Mouse (Mus musculus) kidney, adult 2 months (tissue): ENCODE results near the gene Pla2g1b. TPM values are rescaled to one million over a fixed set of nuclear protein-coding genes. Genes with fewer than 3 reads are reported as not detected.

Experiments used
- DNase-seq: peaks from one replicate; pipeline ENCODE4 v3.0.0; 2021
- H3K27ac ChIP-seq: fragments of 200-500 bp; 2 replicates; pipeline ENCODE4 v1.5.1; 2012; ENCODE audit warnings: low read depth, low read length, control low read depth, inconsistent platforms; ENCODE audit not compliant: insufficient read depth
- H3K27me3 ChIP-seq: fragments of 200-500 bp; replicated peaks from 2 replicates; pipeline ENCODE4 v1.6.1; 2012; ENCODE audit warnings: mild to moderate bottlenecking, moderate library complexity, low read length, inconsistent platforms; ENCODE audit not compliant: control insufficient read depth, insufficient read depth
- H3K36me3 ChIP-seq: fragments of 200-500 bp; 2 replicates; pipeline ENCODE4 v1.6.1; 2012; ENCODE audit warnings: mild to moderate bottlenecking, moderate library complexity, low read length, inconsistent platforms; ENCODE audit not compliant: control insufficient read depth, insufficient read depth
- H3K4me1 ChIP-seq: fragments of 200-500 bp; 2 replicates; pipeline ENCODE4 v1.6.1; 2011; ENCODE audit warnings: low read length; ENCODE audit not compliant: control insufficient read depth, insufficient read depth
- H3K4me3 ChIP-seq: fragments of 200-500 bp; 2 replicates; pipeline ENCODE4 v1.5.1; 2011; ENCODE audit warnings: mild to moderate bottlenecking, low read depth, low read length, control low read depth; ENCODE audit not compliant: insufficient read depth
- CTCF ChIP-seq: fragments of 200-500 bp; conservative IDR thresholded peaks from 2 replicates; pipeline ENCODE4 v1.5.1; 2011; ENCODE audit warnings: low read depth, mild to moderate bottlenecking, control low read depth, low read length, moderate library complexity, mixed read lengths; ENCODE audit not compliant: insufficient read depth, insufficient read length
- POLR2A ChIP-seq: fragments of 200-500 bp; IDR thresholded peaks from one replicate; pipeline ENCODE4 v1.6.1; 2011; ENCODE audit warnings: low read depth, low read length, control low read depth
- WGBS: fragments of 180-500 bp; shearing (Covaris S2); methylation state at CpG from one replicate; pipeline ENCODE4 v1.1.7; 2018; 5-methylcytosine and 5-hydroxymethylcytosine counted together
- polyA plus RNA-seq: library from polyadenylated mRNA; depleted of rRNA; stranded (reverse); fragments of >200 nt; gene quantifications from 2 replicates; pipeline ENCODE4 v1.2.3, GENCODE M21; 2012

Gene Pla2g1b
- polyA plus RNA-seq, 1 experiment = 0.74 TPM

GRCm38 (mm10) chr5:115485489-115486205 lies 19.6 kb downstream of the Pla2g1b start:
- peak; percentile 64 for DNase-seq
- TF ChIP-seq CTCF = no peak
- TF ChIP-seq POLR2A = no peak
- H3K27me3 ChIP-seq = no peaks in the 10 kb centered on the region
- WGBS = 56% methylated on average over 17 of the region's 18 CpGs
- H3K27ac ChIP-seq = no peak overlapping the region
- H3K36me3 ChIP-seq = no peaks in the 10 kb centered on the region
- peaks cover 8% of the 10 kb centered on the region; the same call in 1 of the 2 replicates for H3K4me1 ChIP-seq
- no peak overlapping the region for H3K4me3 ChIP-seq

GRCm38 (mm10) chr5:115486726-115487125 lies 20.7 kb downstream of the Pla2g1b start:
- no peak overlapping the region for H3K27ac ChIP-seq
- H3K27me3 ChIP-seq = no peaks in the 10 kb centered on the region
- no peaks in the 10 kb centered on the region for H3K36me3 ChIP-seq
- H3K4me1 ChIP-seq = peaks cover 9% of the 10 kb centered on the region; the same call in 1 of the 2 replicates
- DNase-seq = no peak
- H3K4me3 ChIP-seq = no peak overlapping the region
- 51% methylated on average over 4 of the region's 4 CpGs for WGBS
- TF ChIP-seq POLR2A = no peak
- no peak for TF ChIP-seq CTCF

- H3K36me3 ChIP-seq = no peaks in the 10 kb centered on the region
- no peak for DNase-seq
- TF ChIP-seq POLR2A = no peak
- no peak for TF ChIP-seq CTCF
- H3K4me3 ChIP-seq = no peak overlapping the region
- no peak overlapping the region for H3K27ac ChIP-seq
- H3K27me3 ChIP-seq = no peaks in the 10 kb centered on the region
- H3K4me1 ChIP-seq = peaks cover 11% of the 10 kb centered on the region; the same call in 1 of the 2 replicates
- 90% methylated on average over 8 of the region's 8 CpGs for WGBS
Observed at GRCm38 (mm10) chr5:115487353-115487752, 21.3 kb downstream of the Pla2g1b start.

GRCm38 (mm10) chr5:115487942-115488580 lies 22.0 kb downstream of the Pla2g1b start:
- TF ChIP-seq POLR2A = no peak
- TF ChIP-seq CTCF = no peak
- no peak overlapping the region for H3K4me3 ChIP-seq
- DNase-seq = no peak
- peaks cover 11% of the 10 kb centered on the region; the same call in 1 of the 2 replicates for H3K4me1 ChIP-seq
- WGBS = 80% methylated on average over 9 of the region's 9 CpGs
- no peaks in the 10 kb centered on the region for H3K36me3 ChIP-seq
- no peak overlapping the region for H3K27ac ChIP-seq
- no peaks in the 10 kb centered on the region for H3K27me3 ChIP-seq

GRCm38 (mm10) chr5:115488841-115489698 lies 23.0 kb downstream of the Pla2g1b start:
- Histone ChIP-seq H3K27me3 (no peaks in the 10 kb centered on the region), H3K27ac (peak overlapping the region; percentile 100), H3K4me1 (peaks cover 11% of the 10 kb centered on the region; the same call in 1 of the 2 replicates), H3K4me3 (peak overlapping the region; percentile 65), H3K36me3 (no peaks in the 10 kb centered on the region)
- under 1% methylated on average over 38 of the region's 39 CpGs for WGBS
- TF ChIP-seq POLR2A = peak; percentile 94
- no peak for TF ChIP-seq CTCF
- DNase-seq = peak; percentile 89

GRCm38 (mm10) chr5:115489699-115490637 lies 23.9 kb downstream of the Pla2g1b start:
- H3K4me3 ChIP-seq = peak overlapping the region; percentile 65
- peak; percentile 93 for DNase-seq
- no peaks in the 10 kb centered on the region for H3K36me3 ChIP-seq
- H3K4me1 ChIP-seq = peaks cover 8% of the 10 kb centered on the region; the same call in 1 of the 2 replicates
- TF ChIP-seq CTCF (no peak), POLR2A (peak; percentile 97)
- no peaks in the 10 kb centered on the region for H3K27me3 ChIP-seq
- under 1% methylated on average over 50 of the region's 50 CpGs for WGBS
- H3K27ac ChIP-seq = peak overlapping the region; percentile 100
